Mouse (Mus musculus) adrenal gland, adult (tissue): Measurements from ENCODE around the gene Polr1e.
"Not testable (repeated sequence)": the region's sequence is repeated elsewhere in the genome, so short reads cannot be mapped to it uniquely, and the experiment has no call there.

Experiments
- DNase-seq, 2 experiments: peaks; one replicate each; pipeline ENCODE4 v3.0.0; 2022 to 2023; ENCODE audit warnings: low spot score in 1 of 2; ENCODE audit not compliant: inconsistent age in 2 of 2

Polr1e gene

DNA sequence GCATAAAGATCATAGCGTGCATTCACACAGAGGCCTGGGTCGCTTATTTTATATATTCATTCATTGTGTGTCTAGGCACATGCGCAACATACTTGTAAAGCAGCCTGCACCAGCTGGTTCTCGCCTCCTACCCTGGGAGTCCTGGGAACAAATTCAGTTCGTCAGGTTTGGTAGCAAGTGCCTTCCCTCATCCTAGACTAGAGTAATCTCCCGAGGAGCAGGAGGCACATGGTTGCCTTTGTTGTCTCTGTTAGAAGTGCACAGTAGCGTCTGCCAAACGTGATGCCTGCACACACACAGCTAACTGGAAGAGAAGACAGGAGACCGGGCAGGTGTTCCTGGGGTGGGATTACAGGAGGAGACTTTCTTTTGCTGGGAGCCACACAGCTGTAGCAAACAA, 29.6 kb downstream of the Polr1e start:
- DNase-seq: no peak

GRCm38 (mm10) chr4:45054862-45055261, 36.5 kb downstream of the Polr1e start:
- peak in 1 of 2 experiments; percentile 52 for DNase-seq

GRCm38 (mm10) chr4:45055451-45055850, 37.1 kb downstream of the Polr1e start:
- peak in 1 of 2 experiments; percentile 32 for DNase-seq

DNA sequence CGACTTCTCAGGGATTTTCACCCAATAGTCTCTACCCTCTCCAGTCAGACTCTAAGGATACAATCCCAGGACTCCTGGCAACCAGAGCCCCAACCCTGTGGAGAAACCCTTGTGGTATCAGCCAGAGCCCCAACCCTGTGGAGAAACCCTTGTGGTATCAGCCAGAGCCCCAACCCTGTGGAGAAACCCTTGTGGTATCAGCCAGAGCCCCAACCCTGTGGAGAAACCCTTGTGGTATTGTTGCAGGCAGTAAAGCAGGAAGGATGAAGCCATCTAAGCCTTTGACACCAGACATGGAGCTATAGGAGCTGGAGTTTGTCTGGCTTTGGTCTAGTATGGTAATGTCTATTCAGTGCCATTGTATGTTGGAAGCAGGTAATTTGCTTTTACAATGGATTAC, 45.5 kb downstream of the Polr1e start:
- DNase-seq: not testable (repeated sequence)

- no peak for DNase-seq
Observed at GRCm38 (mm10) chr4:45064577-45064976, 46.2 kb downstream of the Polr1e start.

DNA sequence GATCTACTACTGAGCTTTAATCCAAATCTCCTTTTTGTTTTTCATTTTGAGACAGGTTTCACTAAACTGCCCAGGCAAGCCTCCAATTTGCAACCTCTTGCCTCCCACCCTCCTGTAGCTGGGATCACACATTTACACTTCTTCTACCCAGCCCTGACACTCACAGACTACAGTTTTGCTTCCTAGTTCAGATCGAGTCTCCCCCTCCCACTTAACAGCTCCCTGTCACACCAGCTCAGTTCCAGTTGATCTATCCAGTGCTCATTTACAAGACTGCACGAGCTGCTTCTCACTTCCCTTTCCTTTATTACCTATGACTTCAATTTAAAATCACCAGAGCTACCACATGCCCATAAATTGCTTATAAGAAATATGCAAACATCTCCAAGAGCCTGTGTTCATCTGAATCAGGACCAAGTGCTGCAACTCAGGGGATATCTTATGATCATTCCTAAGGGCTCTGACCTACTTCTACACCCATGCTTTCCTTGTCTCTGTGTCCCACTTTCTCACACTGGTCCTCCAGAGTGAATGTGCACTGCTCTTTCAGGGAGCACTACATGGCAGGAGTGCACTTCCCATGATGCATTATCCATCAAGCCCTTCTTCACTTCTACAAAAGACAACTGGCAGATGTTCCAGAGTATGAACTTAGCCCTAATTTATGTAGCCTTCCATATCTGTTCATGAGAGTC, 47.8 kb downstream of the Polr1e start:
- no peak for DNase-seq

DNA sequence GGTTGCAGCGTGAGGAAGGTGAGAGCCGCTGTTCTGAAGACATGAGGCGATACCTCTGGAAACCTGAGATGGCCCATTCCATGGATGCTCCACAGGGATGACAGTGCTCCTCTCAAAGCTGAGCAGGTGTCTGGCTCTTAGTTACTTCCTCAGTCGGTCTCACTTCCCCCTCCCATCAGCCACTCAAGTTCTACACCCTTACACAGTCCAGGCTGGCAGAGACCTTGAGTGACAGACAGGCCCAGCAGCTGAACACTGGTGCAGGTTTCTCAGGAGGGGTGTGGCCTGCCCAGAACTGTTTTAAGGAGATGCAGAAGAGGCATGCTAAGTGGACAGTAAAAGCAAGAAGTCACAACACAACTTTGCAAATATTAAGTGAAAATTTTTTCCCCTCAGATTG, 49.4 kb downstream of the Polr1e start:
- no peak for DNase-seq

- no peak for DNase-seq
Observed at GRCm38 (mm10) chr4:45072261-45072973, 54.0 kb downstream of the Polr1e start.

DNA sequence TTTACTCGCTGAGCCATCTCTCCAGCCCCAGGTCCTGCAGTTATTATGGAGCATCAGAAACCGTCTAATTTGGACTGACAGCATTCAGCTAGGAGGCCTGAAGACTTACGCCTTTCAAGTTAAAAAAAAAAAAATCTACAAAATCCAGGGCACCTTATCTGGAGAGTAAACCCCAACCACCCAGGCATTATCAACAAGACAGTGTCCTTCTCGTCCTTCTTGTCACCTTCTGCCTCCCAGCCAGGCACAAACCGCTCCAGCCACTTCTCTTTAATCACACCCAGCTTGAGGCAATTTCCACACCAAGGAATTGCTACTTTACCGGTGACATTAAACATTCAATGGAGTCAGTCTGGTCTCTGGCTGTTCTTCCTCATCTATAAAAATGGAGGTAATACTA, 55.2 kb downstream of the Polr1e start:
- no peak for DNase-seq

DNA sequence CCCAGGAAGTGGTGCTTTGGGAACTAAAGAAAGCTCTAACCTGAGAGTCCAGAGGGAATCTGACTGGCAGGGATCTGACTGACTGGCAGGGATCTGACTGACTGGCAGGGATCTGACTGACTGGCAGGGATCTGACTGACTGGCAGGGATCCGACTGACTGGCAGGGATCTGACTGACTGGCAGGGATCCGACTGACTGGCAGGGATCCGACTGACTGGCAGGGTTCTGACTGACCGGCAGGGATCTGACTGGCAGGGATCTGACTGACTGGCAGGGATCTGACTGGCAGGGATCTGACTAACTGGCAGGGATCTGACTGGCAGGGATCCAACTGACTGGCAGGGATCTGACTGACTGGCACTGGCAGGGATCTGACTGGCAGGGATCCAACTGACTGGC, 62.7 kb downstream of the Polr1e start:
- not testable (repeated sequence) for DNase-seq

DNA sequence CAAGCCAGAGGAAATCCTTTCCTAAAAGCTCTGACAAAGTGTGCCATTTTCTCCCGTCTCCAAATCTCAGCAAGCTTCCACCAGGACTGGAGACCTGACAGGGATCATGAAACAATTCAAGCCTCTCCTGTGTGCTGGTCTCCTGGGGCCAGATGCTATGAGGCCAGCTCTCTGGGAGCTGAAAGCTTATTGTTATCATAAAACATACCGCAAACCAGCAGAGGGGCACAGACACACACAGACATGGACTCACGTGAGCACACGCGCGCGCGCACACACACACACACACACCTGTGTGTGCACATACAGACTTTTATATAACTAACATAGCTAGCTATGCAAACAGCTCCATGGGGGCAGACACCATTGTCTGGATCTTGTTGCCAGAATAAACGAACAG, 64.6 kb downstream of the Polr1e start:
- no peak for DNase-seq

GRCm38 (mm10) chr4:45083487-45083886, 65.1 kb downstream of the Polr1e start:
- peak in 1 of 2 experiments; percentile 47 for DNase-seq

- peak; percentile 94 to 97 for DNase-seq
Observed at GRCm38 (mm10) chr4:45084021-45084894, 65.9 kb downstream of the Polr1e start, which contains the start of gene Fbxo10. Gene Fbxo10, minus strand, starts transcription at chr4:45084604.

DNA sequence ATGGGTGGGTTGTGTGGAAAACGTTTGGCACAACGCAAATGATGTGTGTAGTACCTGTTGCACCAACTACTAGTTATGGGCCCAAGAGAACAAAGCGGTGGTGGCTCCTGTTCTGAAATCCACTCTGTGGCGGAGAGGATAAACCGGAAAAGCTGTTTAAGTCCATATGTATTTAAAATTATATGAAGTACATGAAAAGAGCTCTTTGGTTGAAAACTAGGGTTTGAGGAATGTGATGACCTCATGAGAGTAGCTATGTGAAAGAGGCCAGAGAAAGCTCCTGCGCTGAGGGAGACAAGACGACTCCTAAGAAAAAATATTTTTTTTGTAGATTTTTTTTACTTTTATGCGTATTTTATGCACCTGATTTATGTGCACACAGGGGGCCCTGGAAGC, 66.5 kb downstream of the Polr1e start:
- DNase-seq: no peak
